In the genomic region with DNA sequence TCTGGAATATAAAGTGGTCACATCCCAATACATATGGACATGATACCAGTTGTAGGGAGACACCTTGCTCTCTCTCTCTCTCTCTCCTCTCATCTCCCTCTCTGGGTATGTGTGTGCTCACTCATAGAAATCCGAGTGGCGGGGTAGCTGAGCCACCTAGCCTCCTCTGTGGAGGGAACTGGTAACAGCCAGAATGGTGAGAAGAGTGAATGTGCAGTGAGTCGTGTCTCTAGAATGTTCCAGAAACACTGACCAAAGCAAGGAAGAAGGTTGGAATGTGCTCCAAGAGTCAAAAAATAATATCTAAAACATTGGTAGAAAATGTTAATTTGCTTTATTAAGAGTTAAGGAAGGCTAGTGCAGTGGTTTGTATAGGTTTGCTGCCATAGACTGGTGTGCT, we compare ENCODE assay signal across 30 mouse cellular contexts.
"Had no signal": no experiment of that assay in that cellular context is flagged by ENCODE, and none has a peak within 500 bp of the region (broad histone marks: within the 10 kb centered on the region; RNA-seq: fewer than 3 reads in every experiment).

No protein-coding gene starts in this region.

- H3K27ac ChIP-seq: heart, embryonic 13.5 days; heart, embryonic 15.5 days; hindbrain, embryonic 10.5 days; hindbrain, embryonic 12.5 days; hindbrain, embryonic 13.5 days; hindbrain, embryonic 14.5 days; hindbrain, embryonic 15.5 days; hindbrain, postnatal 0 days; intestine, embryonic 15.5 days; kidney, embryonic 15.5 days; kidney, postnatal 0 days; layer of hippocampus, adult 2 months; left cerebral cortex, adult 2 months had no signal

- DNase-seq: heart, postnatal 10 days; heart, postnatal 14 days; heart, postnatal 36 days; heart, postnatal 4 days; kidney, adult 11 months; kidney, adult 18-20 months; kidney, adult 2 months; kidney, adult 8-10 months; kidney, adult 9 months; kidney, postnatal 10 days; kidney, postnatal 14 days; kidney, postnatal 25 days; kidney, postnatal 36 days; kidney, postnatal 4 days; layer of hippocampus, adult 9-11 months; layer of hippocampus, postnatal 36 days had no signal

- H3K4me3 ChIP-seq: heart, embryonic 12.5 days; heart, embryonic 13.5 days; heart, embryonic 15.5 days; hindbrain, embryonic 10.5 days; hindbrain, embryonic 12.5 days; hindbrain, embryonic 13.5 days; hindbrain, embryonic 15.5 days; intestine, embryonic 15.5 days; kidney, embryonic 15.5 days; layer of hippocampus, adult 2 months; left cerebral cortex, adult 2 months had no signal
